Mouse (Mus musculus) heart, postnatal 0 days (tissue): ENCODE data around the gene 4932438A13Rik. TPM values are rescaled to one million over a fixed set of nuclear protein-coding genes. Genes with fewer than 3 reads are reported as not detected.

Experiments used
- ATAC-seq: fragments of 200-750 bp; cut with Nextera tagmentation; 2 replicates; pipeline ENCODE4 v1.8.0; 2017; ENCODE audit warnings: low read depth, moderate number of reproducible peaks, moderate library complexity; ENCODE audit not compliant: insufficient read depth
- DNase-seq: peaks from one replicate; pipeline ENCODE4 v3.0.0-alpha.2; 2016; ENCODE audit warnings: low spot score
- H3K27ac ChIP-seq: fragments of 300-500 bp; sonication (generic); 2 replicates; pipeline ENCODE4 v1.5.1; 2014; ENCODE audit warnings: low read depth, mild to moderate bottlenecking
- H3K27me3 ChIP-seq: fragments of 300-500 bp; sonication (generic); 2 replicates; pipeline ENCODE4 v1.6.1; 2014; ENCODE audit warnings: low read length, mixed read lengths; ENCODE audit not compliant: control insufficient read depth, insufficient read depth
- H3K36me3 ChIP-seq: fragments of 300-500 bp; sonication (generic); replicated peaks from 2 replicates; pipeline ENCODE4 v1.6.1; 2014; ENCODE audit warnings: low read length, mixed read lengths; ENCODE audit not compliant: control insufficient read depth, insufficient read depth
- H3K4me1 ChIP-seq: fragments of 300-500 bp; sonication (generic); 2 replicates; pipeline ENCODE4 v1.6.1; 2014; ENCODE audit warnings: antibody characterized with exemption; ENCODE audit not compliant: control insufficient read depth, insufficient read depth
- H3K4me2 ChIP-seq: fragments of 300-500 bp; sonication (generic); 2 replicates; pipeline ENCODE4 v1.6.1; 2014; ENCODE audit warnings: low read depth, mild to moderate bottlenecking, low read length, moderate library complexity
- H3K4me3 ChIP-seq: fragments of 300-500 bp; sonication (generic); 2 replicates; pipeline ENCODE4 v1.5.1; 2014; ENCODE audit warnings: low read depth, low read length
- H3K9ac ChIP-seq: fragments of 300-500 bp; sonication (generic); replicated peaks from 2 replicates; pipeline ENCODE4 v1.6.1; 2014; ENCODE audit warnings: low read depth, low read length, mixed read lengths
- H3K9me3 ChIP-seq: fragments of 300-500 bp; sonication (generic); replicated peaks from 2 replicates; pipeline ENCODE4 v1.6.1; 2016; ENCODE audit warnings: low read length; ENCODE audit not compliant: control insufficient read depth
- CTCF ChIP-seq: IDR thresholded peaks from 2 replicates; pipeline ENCODE4 v1.5.1; 2016; ENCODE audit warnings: antibody characterized with exemption, control low read depth, low read depth
- EP300 ChIP-seq: IDR thresholded peaks from 2 replicates; pipeline ENCODE4 v1.6.1; 2016; ENCODE audit warnings: antibody characterized with exemption, low read depth
- whole genome bisulfite sequencing: fragments of 180-500 bp; shearing (Covaris S2); extraction: QIAGEN DNeasy Blood & Tissue Kit; methylation state at CpG from one replicate; pipeline ENCODE4 v1.1.7; 2014; 5-methylcytosine and 5-hydroxymethylcytosine counted together
- polyA plus RNA-seq: library from polyadenylated mRNA; unstranded; fragments of >200 nt; fragmentation: Nextera tagmentation; extraction: Ambion mirVana; gene quantifications from 2 replicates; pipeline ENCODE4 v1.2.1, GENCODE M21; 2015
- total RNA-seq: library from RNA; depleted of rRNA; stranded (reverse); fragments of >200 nt; gene quantifications from 2 replicates; pipeline ENCODE4 v1.2.3, GENCODE M21; 2014; ENCODE audit warnings: low replicate concordance; rRNA removed

Gene 4932438A13Rik
- total RNA-seq (22.7 and 46.6 TPM in 2 replicates), polyA plus RNA-seq (18.1 and 22.3 TPM in 2 replicates)

GRCm38 (mm10) chr3:36862721-36863275 is at the start of gene 4932438A13Rik:
Gene 4932438A13Rik, plus strand, starts transcription at chr3:36863104.
- H3K36me3 ChIP-seq = peaks cover 20% of the 10 kb centered on the region
- peak; percentile 93 for DNase-seq
- peak; percentile 98 for ATAC-seq
- peaks cover 11% of the 10 kb centered on the region for H3K4me1 ChIP-seq
- TF ChIP-seq EP300 (no peak), CTCF (no peak)
- peak within 1 kb of the TSS; percentile 96 for H3K4me3 ChIP-seq
- no peaks in the 10 kb centered on the region for H3K27me3 ChIP-seq
- peak within 1 kb of the TSS; percentile 96 for H3K9ac ChIP-seq
- peak within 1 kb of the TSS; percentile 85 for H3K27ac ChIP-seq
- H3K4me2 ChIP-seq = peak within 1 kb of the TSS; percentile 93
- no peaks in the 10 kb centered on the region for H3K9me3 ChIP-seq
- WGBS = under 1% methylated on average over 31 of the region's 38 CpGs

- no peak for DNase-seq
- Histone ChIP-seq H3K4me2 (no peak overlapping the region), H3K27me3 (no peaks in the 10 kb centered on the region), H3K9me3 (no peaks in the 10 kb centered on the region), H3K9ac (no peak overlapping the region), H3K4me1 (no peaks in the 10 kb centered on the region), H3K4me3 (no peak overlapping the region), H3K27ac (no peak overlapping the region), H3K36me3 (no peaks in the 10 kb centered on the region)
- ATAC-seq = no peak
- WGBS = 81% methylated on average over 5 of the region's 5 CpGs
- TF ChIP-seq CTCF = no peak
- TF ChIP-seq EP300 = no peak
Measured at GRCm38 (mm10) chr3:36816633-36817032, 46.3 kb upstream of the 4932438A13Rik start.

GRCm38 (mm10) chr3:36819402-36819801 is 43.5 kb upstream of the 4932438A13Rik start:
- no peaks in the 10 kb centered on the region for H3K27me3 ChIP-seq
- DNase-seq = peak; percentile 10
- no peak overlapping the region for H3K9ac ChIP-seq
- no peak for TF ChIP-seq EP300
- TF ChIP-seq CTCF = no peak
- H3K4me3 ChIP-seq = no peak overlapping the region
- peak; percentile 51 for ATAC-seq
- H3K4me2 ChIP-seq = no peak overlapping the region
- no peaks in the 10 kb centered on the region for H3K4me1 ChIP-seq
- WGBS = 42% methylated on average over 7 of the region's 7 CpGs
- H3K27ac ChIP-seq = peak overlapping the region; percentile 51; the same call in 1 of the 2 replicates
- H3K36me3 ChIP-seq = no peaks in the 10 kb centered on the region
- no peaks in the 10 kb centered on the region for H3K9me3 ChIP-seq

GRCm38 (mm10) chr3:36821037-36821436 is 41.9 kb upstream of the 4932438A13Rik start:
- Histone ChIP-seq H3K27ac (no peak overlapping the region), H3K4me3 (no peak overlapping the region), H3K9ac (no peak overlapping the region), H3K4me2 (no peak overlapping the region), H3K36me3 (no peaks in the 10 kb centered on the region), H3K4me1 (no peaks in the 10 kb centered on the region), H3K27me3 (no peaks in the 10 kb centered on the region), H3K9me3 (no peaks in the 10 kb centered on the region)
- ATAC-seq (no peak), DNase-seq (no peak)
- WGBS = 69% methylated on average over 9 of the region's 9 CpGs
- TF ChIP-seq CTCF (no peak), EP300 (no peak)

GRCm38 (mm10) chr3:36825098-36825497 is 37.8 kb upstream of the 4932438A13Rik start:
- WGBS = 70% methylated on average over 1 of the region's 1 CpGs

GRCm38 (mm10) chr3:36825554-36825953 is 37.4 kb upstream of the 4932438A13Rik start:
- Histone ChIP-seq H3K27ac (no peak overlapping the region), H3K36me3 (no peaks in the 10 kb centered on the region), H3K9me3 (no peaks in the 10 kb centered on the region), H3K4me2 (no peak overlapping the region), H3K27me3 (no peaks in the 10 kb centered on the region), H3K9ac (no peak overlapping the region), H3K4me3 (no peak overlapping the region), H3K4me1 (no peaks in the 10 kb centered on the region)
- no peak for TF ChIP-seq CTCF
- TF ChIP-seq EP300 = no peak
- DNase-seq (no peak), ATAC-seq (no peak)
- WGBS = 77% methylated on average over 4 of the region's 4 CpGs

More at GRCm38 (mm10) chr3:36825098-36825497, 37.8 kb upstream of the 4932438A13Rik start:
- no peaks in the 10 kb centered on the region for H3K4me1 ChIP-seq
- no peaks in the 10 kb centered on the region for H3K36me3 ChIP-seq
- no peak for ATAC-seq
- no peak overlapping the region for H3K9ac ChIP-seq
- no peak overlapping the region for H3K4me2 ChIP-seq
- no peak for TF ChIP-seq EP300
- TF ChIP-seq CTCF = no peak
- H3K9me3 ChIP-seq = no peaks in the 10 kb centered on the region
- H3K27me3 ChIP-seq = no peaks in the 10 kb centered on the region
- H3K27ac ChIP-seq = no peak overlapping the region
- H3K4me3 ChIP-seq = no peak overlapping the region
- no peak for DNase-seq
